In genomic region chr4:142180289-142180688, GRCm38 (mm10) we compare ENCODE assay signal across 9 mouse cellular contexts. TPM values are rescaled to one million over a fixed set of nuclear protein-coding genes. Genes with fewer than 3 reads are reported as not detected.
A peak's percentile ranks its signal among the peaks of the same experiment; 100 is the strongest.
DNase-seq lines count a peak whose midpoint lies in the region; ATAC-seq and TF ChIP-seq lines count a peak whose summit lies in the region.
"Had no signal": no experiment of that assay in that cellular context is flagged by ENCODE, and none has a peak within 500 bp of the region (broad histone marks: within the 10 kb centered on the region; RNA-seq: fewer than 3 reads in every experiment).

No protein-coding gene starts in this region.

- H3K4me1 ChIP-seq in ES-Bruce4 (ENCODE audit: control insufficient read depth, insufficient read depth, low read length): peaks cover 11% of the 10 kb centered on the region
- peaks cover 12% of the 10 kb centered on the region for H3K4me1 ChIP-seq in hindbrain, embryonic 14.5 days (replicated peaks; ENCODE audit: control insufficient read depth, insufficient read depth, low read length)
- H3K4me1 ChIP-seq in stomach, embryonic 16.5 days (ENCODE audit: control insufficient read depth, insufficient read depth, low read length): peaks cover 54% of the 10 kb centered on the region

- H3K4me2 ChIP-seq in hindbrain, embryonic 14.5 days (replicated peaks): no peak overlapping the region
- H3K4me2 ChIP-seq in stomach, embryonic 16.5 days (ENCODE audit: low read depth, low read length): no peak overlapping the region; the same call in 1 of the 2 replicates

- H3K9ac ChIP-seq in ES-Bruce4 (ENCODE audit: low read depth, poor library complexity, severe bottlenecking): no peak overlapping the region
- H3K9ac ChIP-seq in hindbrain, embryonic 14.5 days: no peak overlapping the region
- H3K9ac ChIP-seq in stomach, embryonic 16.5 days (ENCODE audit: low read length): peak overlapping the region; percentile 28; the same call in 1 of the 2 replicates

- H3K36me3 ChIP-seq in ES-Bruce4 (ENCODE audit: control insufficient read depth, insufficient read depth, low read length, poor library complexity, severe bottlenecking): peaks cover 2% of the 10 kb centered on the region; the same call in 1 of the 2 replicates
- H3K36me3 ChIP-seq in hindbrain, embryonic 14.5 days (replicated peaks; ENCODE audit: control insufficient read depth, insufficient read depth): no peaks in the 10 kb centered on the region
- no peaks in the 10 kb centered on the region for H3K36me3 ChIP-seq in stomach, embryonic 16.5 days (ENCODE audit: control insufficient read depth, insufficient read depth, low read length)

- TF ChIP-seq POLR2A in ES-Bruce4 (IDR thresholded peaks at IDR 0.05; ENCODE audit: insufficient read depth, low read length): no peak

- ATAC-seq in hindbrain, embryonic 14.5 days (ENCODE audit: low FRiP score): peak; percentile 34; the same call in 1 of the 2 replicates
- ATAC-seq in stomach, embryonic 16.5 days (ENCODE audit: insufficient read depth, low FRiP score): peak; percentile 46; the same call in 1 of the 2 replicates

- peak; percentile 50 for DNase-seq in brain, embryonic 18.5 days (ENCODE audit: low read depth, low spot score)
- peak; percentile 44 for DNase-seq in gastrocnemius, adult 18-20 months (ENCODE audit: low spot score)
- peak; percentile 72 for DNase-seq in hindbrain, embryonic 14.5 days (ENCODE audit: low spot score)
- peak; percentile 52 for DNase-seq in left cerebral cortex, adult 11 months (ENCODE audit: low spot score)
- DNase-seq in lung, postnatal 14 days: peak; percentile 82
- DNase-seq in thymus, adult 18-20 months: no peak

- no peak overlapping the region for H3K4me3 ChIP-seq in ES-Bruce4 (ENCODE audit: low read depth, low read length)
- no peak overlapping the region for H3K4me3 ChIP-seq in hindbrain, embryonic 14.5 days (replicated peaks; ENCODE audit: low read length)
- H3K4me3 ChIP-seq in stomach, embryonic 16.5 days (replicated peaks; ENCODE audit: low read length): no peak overlapping the region

- no peaks in the 10 kb centered on the region for H3K9me3 ChIP-seq in ES-Bruce4 (replicated peaks; ENCODE audit: control insufficient read depth, insufficient read depth, low read length, poor library complexity, severe bottlenecking)
- H3K9me3 ChIP-seq in hindbrain, embryonic 14.5 days (ENCODE audit: control insufficient read depth, low read length): no peaks in the 10 kb centered on the region
- H3K9me3 ChIP-seq in stomach, embryonic 16.5 days (replicated peaks; ENCODE audit: control insufficient read depth, low read length): no peaks in the 10 kb centered on the region

- no peak for TF ChIP-seq CTCF in ES-Bruce4 (IDR thresholded peaks at IDR 0.05; ENCODE audit: low read depth, low read length)

- 50% methylated on average over 3 of the region's 3 CpGs for WGBS in hindbrain, embryonic 14.5 days
- 9% methylated on average over 3 of the region's 3 CpGs for WGBS in stomach, embryonic 16.5 days

- no peak for TF ChIP-seq EP300 in ES-Bruce4 (IDR thresholded peaks at IDR 0.05; ENCODE audit: insufficient read depth, low read depth, low read length)

- H3K27ac ChIP-seq in ES-Bruce4 (ENCODE audit: insufficient read depth, low read length): peak overlapping the region; percentile 4; the same call in 1 of the 2 replicates
- peak overlapping the region; percentile 34; the same call in 1 of the 2 replicates for H3K27ac ChIP-seq in hindbrain, embryonic 14.5 days
- H3K27ac ChIP-seq in stomach, embryonic 16.5 days (ENCODE audit: low read length): peak overlapping the region; percentile 91

- no peaks in the 10 kb centered on the region for H3K27me3 ChIP-seq in ES-Bruce4 (ENCODE audit: control insufficient read depth, insufficient read depth, low read length, poor library complexity, severe bottlenecking)
- H3K27me3 ChIP-seq in hindbrain, embryonic 14.5 days (ENCODE audit: control insufficient read depth, insufficient read depth, low read length): no peaks in the 10 kb centered on the region
- H3K27me3 ChIP-seq in stomach, embryonic 16.5 days (ENCODE audit: control insufficient read depth, insufficient read depth, low read length): no peaks in the 10 kb centered on the region

RNA-seq across cellular contexts. Expression of gene Kazn, which starts 58.9 kb away (rescaled TPM):
- 80.2 and 84.3 TPM in 2 replicates for polyA plus RNA-seq in ES-Bruce4 (2011; ENCODE audit: insufficient read depth, insufficient read length, low read depth, missing spikeins)
- 1 to 10 TPM; 1.6 to 2.5 TPM for total RNA-seq in gastrocnemius, adult 18-20 months (2021)
- polyA plus RNA-seq in hindbrain, embryonic 14.5 days (2014; fragmentation: Nextera tagmentation; extraction: Ambion mirVana): 18.5 and 24.0 TPM in 2 replicates
- 13.2 and 13.4 TPM in 2 replicates for polyA plus RNA-seq in stomach, embryonic 16.5 days (2015; fragmentation: Nextera tagmentation; extraction: Ambion mirVana)
- total RNA-seq: MEL had no signal

Comparison
In these comparisons a context has a peak if more than half of its experiments do, and no peak if none do; other contexts are left out.
1. H3K27ac ChIP-seq: peak in every context shown above with its lines; median percentile 91 in stomach, embryonic 16.5 days; 34 in hindbrain, embryonic 14.5 days; 4 in ES-Bruce4.
2. DNase-seq: peak in brain, embryonic 18.5 days (single experiment), gastrocnemius, adult 18-20 months (single experiment), hindbrain, embryonic 14.5 days (single experiment), left cerebral cortex, adult 11 months (single experiment) and lung, postnatal 14 days (single experiment); none in thymus, adult 18-20 months (0 of 2).